Mouse (Mus musculus) forebrain, embryonic 12.5 days (tissue): Measurements from ENCODE around the gene Olfr70. TPM values are rescaled to one million over a fixed set of nuclear protein-coding genes. Genes with fewer than 3 reads are reported as not detected.

Experiments
- polyA plus RNA-seq: library from polyadenylated mRNA; unstranded; fragments of >200 nt; fragmentation: Nextera tagmentation; extraction: Ambion mirVana; gene quantifications from 2 replicates; pipeline ENCODE4 v1.2.1, GENCODE M21; 2016

Olfr70 gene
- polyA plus RNA-seq, 1 experiment from 2014 or later, result not detected

Other genes starting within 250 kb of the Olfr70 start
- 2.9 and 3.8 TPM in 2 replicates for gene Cd72, start 246.2 kb downstream of the Olfr70 start, polyA plus RNA-seq
- not detected in 2 replicates for gene Sit1, start 217.1 kb downstream of the Olfr70 start, polyA plus RNA-seq
- gene Ccdc107, start 207.9 kb downstream of the Olfr70 start, polyA plus RNA-seq, result 44.7 and 45.8 TPM in 2 replicates
- 45.8 and 50.3 TPM in 2 replicates for gene Arhgef39, start 201.1 kb downstream of the Olfr70 start, polyA plus RNA-seq
- gene Car9, start 193.8 kb downstream of the Olfr70 start, polyA plus RNA-seq, result 0.27 and 0.50 TPM in 2 replicates
- gene Tpm2, start 177.0 kb downstream of the Olfr70 start, polyA plus RNA-seq, result 36.5 and 40.2 TPM in 2 replicates
- 45.3 and 46.2 TPM in 2 replicates for gene Creb3, start 138.5 kb downstream of the Olfr70 start, polyA plus RNA-seq
- 54.5 and 55.9 TPM in 2 replicates for gene Tln1, start 138.1 kb downstream of the Olfr70 start, polyA plus RNA-seq
- gene Rgp1, start 122.1 kb downstream of the Olfr70 start, polyA plus RNA-seq, result 29.9 and 30.9 TPM in 2 replicates
- 43.7 and 48.2 TPM in 2 replicates for gene Gba2, start 121.9 kb downstream of the Olfr70 start, polyA plus RNA-seq
- 0.89 and 3.5 TPM in 2 replicates for gene Msmp, start 116.3 kb downstream of the Olfr70 start, polyA plus RNA-seq
- gene Npr2, start 68.9 kb downstream of the Olfr70 start, polyA plus RNA-seq, result 11.6 and 14.9 TPM in 2 replicates
- gene Spag8, start 47.2 kb downstream of the Olfr70 start, polyA plus RNA-seq, result 4.3 and 4.6 TPM in 2 replicates
- 69.5 and 71.2 TPM in 2 replicates for gene Hint2, start 44.3 kb downstream of the Olfr70 start, polyA plus RNA-seq
- gene Tmem8b, start 31.8 kb downstream of the Olfr70 start, polyA plus RNA-seq, result 12.8 and 13.1 TPM in 2 replicates
- 2.8 and 3.3 TPM in 2 replicates for gene Fam221b, start 31.7 kb downstream of the Olfr70 start, polyA plus RNA-seq
- 0.09 TPM in 1 of 2 replicates, not detected in the other for gene Olfr71, start 9.4 kb upstream of the Olfr70 start, polyA plus RNA-seq
- 0.13 TPM in 1 of 2 replicates, not detected in the other for gene Hrct1, start 26.4 kb upstream of the Olfr70 start, polyA plus RNA-seq
- not detected in 2 replicates for gene Spaar, start 29.2 kb upstream of the Olfr70 start, polyA plus RNA-seq
- not detected in 2 replicates for gene Olfr159, start 70.2 kb upstream of the Olfr70 start, polyA plus RNA-seq
- not detected in 2 replicates for gene Olfr156, start 123.1 kb upstream of the Olfr70 start, polyA plus RNA-seq
- not detected in 2 replicates for gene Olfr157, start 139.4 kb upstream of the Olfr70 start, polyA plus RNA-seq
- gene Olfr155, start 150.8 kb upstream of the Olfr70 start, polyA plus RNA-seq, result not detected in 2 replicates
- 8.9 and 11.3 TPM in 2 replicates for gene Reck, start 174.7 kb upstream of the Olfr70 start, polyA plus RNA-seq